Mouse (Mus musculus): ENCODE measurements around the gene Sik3.
"Not testable (repeated sequence)": the region's sequence is repeated elsewhere in the genome, so short reads cannot be mapped to it uniquely, and the experiment has no call there.

Sik3 gene

DNA sequence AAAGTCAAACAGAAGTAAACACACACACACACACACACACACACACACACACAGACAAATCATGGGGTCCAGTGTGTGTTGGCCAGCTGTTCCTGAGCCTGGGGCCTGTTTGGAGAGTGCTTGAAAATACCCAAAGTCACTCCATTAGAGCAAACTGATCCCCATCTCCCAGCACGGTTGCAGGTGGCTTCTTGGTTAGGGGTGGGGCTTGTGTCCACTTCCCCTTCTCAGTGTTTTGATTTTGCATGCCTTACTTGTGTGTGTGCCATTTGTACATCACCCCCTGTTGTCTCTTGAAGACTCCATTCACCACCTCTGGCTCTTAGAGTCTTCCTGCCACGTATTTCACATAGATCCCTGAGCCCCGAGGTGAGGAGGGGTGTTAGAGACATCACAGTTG, 45.4 kb downstream of the Sik3 start:
- no peak for DNase-seq (ENCODE audit: low spot score)

DNA sequence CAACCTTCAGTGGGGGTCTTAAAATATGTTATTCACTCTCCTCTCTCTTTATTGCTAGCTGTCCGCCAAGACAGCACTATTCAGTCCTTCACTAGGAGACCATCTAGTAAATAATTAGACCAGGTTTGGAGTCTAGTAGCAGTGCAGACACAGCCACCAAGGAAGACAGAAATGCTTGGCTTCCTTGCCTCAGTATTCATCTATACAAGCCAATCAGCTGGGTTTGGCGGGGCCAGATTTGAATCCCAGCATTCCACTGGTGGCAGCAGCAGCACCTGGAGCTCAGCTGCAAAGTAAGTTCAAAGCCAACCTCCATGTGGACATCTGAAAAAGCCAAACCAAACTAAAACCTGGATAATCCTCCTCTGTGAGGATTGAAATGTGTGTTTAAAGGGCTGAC, 47.6 kb downstream of the Sik3 start:
- DNase-seq (ENCODE audit: low spot score) = no peak

- no peak for DNase-seq (ENCODE audit: low spot score)
Observed at GRCm38 (mm10) chr9:46061696-46062425, 49.2 kb downstream of the Sik3 start.

DNA sequence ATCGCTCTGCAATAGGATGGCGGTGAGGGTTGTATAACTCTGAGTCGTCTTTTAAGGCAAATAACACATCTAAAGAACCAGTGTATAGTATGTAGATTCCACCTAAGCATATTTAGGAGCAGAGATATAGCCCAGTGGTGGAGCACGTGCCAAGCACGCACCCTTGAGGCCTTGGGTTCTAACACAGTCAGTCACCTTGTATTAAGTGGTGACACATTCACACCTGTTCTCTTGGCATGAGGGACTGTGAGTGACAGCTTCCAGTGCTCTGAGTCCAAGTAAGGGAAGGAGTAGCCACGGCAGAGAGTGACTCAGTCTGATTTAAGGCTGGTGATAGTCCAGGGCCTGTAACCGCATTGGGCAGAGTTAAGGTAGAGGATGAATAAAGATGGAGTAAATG, 51.7 kb downstream of the Sik3 start:
- no peak for DNase-seq (ENCODE audit: low spot score)

DNA sequence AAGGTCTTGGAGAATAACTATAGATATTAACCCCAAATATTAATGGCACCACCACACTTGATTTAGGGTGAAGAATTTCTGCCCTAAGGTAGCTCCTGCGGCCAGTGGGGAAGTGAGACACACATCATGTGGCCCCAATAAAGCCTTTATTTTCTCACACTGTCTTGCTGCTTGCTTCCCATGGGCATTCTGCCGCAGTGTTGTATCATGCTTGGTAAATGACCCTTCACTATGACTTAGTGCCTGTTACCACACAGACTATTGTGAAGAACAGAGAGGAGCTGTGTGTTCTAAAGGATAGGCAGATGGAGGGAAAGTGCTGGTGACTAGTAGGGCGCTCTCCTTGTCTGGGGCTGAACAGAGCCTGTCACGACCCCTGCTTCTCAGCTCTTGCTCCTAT, 54.1 kb downstream of the Sik3 start:
- DNase-seq (ENCODE audit: low spot score) = no peak

DNA sequence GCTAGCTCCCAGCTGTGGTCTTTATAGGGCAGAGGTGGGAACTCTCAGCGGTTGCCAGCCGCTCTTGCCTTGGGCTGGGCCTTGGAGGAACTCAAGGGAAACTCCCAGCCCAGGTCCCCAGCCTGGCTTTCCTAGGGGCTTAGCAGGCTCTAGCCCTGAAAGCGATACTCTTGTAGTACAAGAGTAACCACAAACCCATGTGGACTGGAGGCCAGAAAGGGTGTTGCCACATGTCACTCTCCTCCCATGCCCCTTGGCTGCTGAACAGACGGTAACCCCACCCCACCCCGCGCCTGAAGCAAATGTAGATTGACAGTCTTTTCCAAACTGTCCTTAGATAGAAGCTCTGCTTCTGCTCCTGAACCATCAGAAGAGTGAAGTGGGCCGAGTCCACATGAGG, 55.1 kb downstream of the Sik3 start:
- DNase-seq (ENCODE audit: low spot score) = no peak

DNA sequence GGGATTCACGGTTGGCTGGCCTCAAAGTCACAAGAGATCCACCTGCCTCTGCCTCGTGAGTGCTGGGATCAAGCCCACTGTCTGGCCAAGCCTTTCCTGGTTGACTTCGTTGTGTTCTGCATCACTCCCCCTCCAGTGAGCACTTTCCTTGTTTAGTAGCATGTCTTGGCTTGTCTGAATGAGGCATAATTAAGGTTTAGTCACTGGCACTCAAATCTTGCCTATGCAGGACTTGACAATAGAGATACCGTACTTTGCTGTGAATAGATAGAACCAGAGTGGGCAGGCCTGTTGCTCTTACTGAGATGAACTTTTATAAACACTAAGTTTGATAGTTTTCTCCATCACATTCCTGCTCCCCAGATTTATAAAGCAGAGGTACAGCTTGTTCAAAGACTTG, 56.4 kb downstream of the Sik3 start:
- DNase-seq (ENCODE audit: low spot score) = no peak

GRCm38 (mm10) chr9:46072101-46072835, 59.6 kb downstream of the Sik3 start:
- no peak for DNase-seq (ENCODE audit: low spot score)

- no peak for DNase-seq (ENCODE audit: low spot score)
Observed at GRCm38 (mm10) chr9:46073443-46073842, 60.8 kb downstream of the Sik3 start.

DNA sequence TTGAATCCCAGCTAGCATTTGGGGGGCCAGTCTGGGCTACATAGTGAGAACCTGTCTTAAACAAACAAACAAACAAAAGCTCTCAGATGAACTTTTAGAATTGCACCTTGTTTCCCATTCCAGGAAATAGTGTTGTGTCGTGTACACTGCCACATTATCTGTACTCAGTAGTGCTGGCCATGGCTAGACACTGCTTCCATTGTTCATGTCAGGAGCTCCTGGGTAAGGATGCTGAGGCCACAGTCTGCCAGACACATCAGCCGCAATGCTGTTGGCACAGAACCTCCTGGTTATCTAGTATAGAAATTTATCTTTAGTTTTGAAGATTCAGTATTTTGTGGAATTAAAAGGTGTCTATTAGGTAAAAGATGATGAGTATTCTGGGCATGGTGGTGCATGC, 63.0 kb downstream of the Sik3 start:
- no peak for DNase-seq (ENCODE audit: low spot score)

DNA sequence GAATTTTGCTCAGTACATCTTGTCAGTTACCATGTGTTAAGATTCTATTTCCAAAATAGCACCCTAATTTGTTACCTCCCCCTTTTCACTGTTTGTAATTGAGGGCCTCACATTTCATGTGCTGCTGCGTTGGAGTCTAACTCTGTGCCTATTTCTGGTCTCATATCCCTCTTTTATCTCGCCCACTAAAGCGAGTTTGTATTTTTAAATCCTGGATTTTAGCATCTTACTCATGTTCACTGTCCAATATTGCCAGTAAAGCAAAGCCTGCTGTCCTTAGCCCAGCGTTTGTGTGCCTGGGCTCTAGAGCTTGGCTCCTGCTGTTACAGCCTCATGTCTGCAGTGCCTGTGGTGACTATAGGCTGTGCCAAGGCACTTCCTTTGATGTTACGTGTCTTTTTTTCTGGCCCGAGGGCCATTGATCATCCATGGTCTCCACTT, 69.8 kb downstream of the Sik3 start:
- DNase-seq (ENCODE audit: low spot score) = no peak

GRCm38 (mm10) chr9:46083490-46083893, 70.9 kb downstream of the Sik3 start:
- no peak for DNase-seq (ENCODE audit: low spot score)

GRCm38 (mm10) chr9:46085898-46086297, 73.3 kb downstream of the Sik3 start:
- no peak for DNase-seq (ENCODE audit: low spot score)

DNA sequence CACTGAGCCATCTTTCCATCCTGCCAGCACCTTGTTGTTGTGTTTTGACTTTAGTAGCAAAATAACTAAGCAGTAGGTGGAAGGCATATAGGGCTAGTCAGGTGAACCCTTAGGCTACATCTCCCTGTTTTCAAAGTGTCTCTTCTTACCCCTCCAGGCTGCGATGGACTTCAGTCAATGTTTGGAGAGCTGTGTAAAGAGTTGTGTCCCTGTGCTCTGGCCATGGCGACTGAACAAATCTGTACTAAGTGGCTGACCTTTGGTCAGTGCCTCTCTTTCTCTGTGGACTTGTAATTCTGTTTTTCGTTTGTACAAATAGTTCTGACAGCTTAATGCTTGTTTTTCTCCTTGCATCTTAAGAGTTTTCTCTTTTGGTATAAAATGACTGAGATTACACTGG, 74.2 kb downstream of the Sik3 start:
- DNase-seq (ENCODE audit: low spot score) = no peak

- DNase-seq (ENCODE audit: low spot score) = no peak
Observed at GRCm38 (mm10) chr9:46087461-46087860, 74.8 kb downstream of the Sik3 start.

- no peak for DNase-seq (ENCODE audit: low spot score)
Observed at GRCm38 (mm10) chr9:46088722-46089121, 76.1 kb downstream of the Sik3 start.

DNA sequence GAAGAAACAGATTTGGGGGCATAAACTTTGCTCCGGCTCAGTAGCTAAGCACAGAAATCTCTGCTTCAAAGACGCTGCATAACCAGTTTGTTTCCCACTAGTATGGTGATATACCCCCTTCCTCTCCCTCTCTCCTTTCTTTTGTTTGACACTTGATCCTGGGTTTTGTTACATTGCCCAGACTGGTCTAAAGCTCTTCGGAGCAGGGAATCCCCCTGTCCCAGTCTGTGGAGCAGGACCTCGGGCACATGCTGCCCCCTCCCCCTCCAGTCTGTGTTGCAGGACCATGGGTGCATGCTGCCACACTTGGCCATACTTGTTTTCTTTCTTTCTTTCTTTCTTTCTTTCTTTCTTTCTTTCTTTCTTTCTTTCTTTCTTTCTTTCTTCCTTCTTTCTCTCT, 77.4 kb downstream of the Sik3 start:
- no peak for DNase-seq (ENCODE audit: low spot score)

- not testable (repeated sequence) for DNase-seq (ENCODE audit: low spot score)
Observed at GRCm38 (mm10) chr9:46091157-46091556, 78.5 kb downstream of the Sik3 start.

- DNase-seq (ENCODE audit: low spot score) = no peak
Observed at GRCm38 (mm10) chr9:46092633-46093032, 80.0 kb downstream of the Sik3 start.

DNA sequence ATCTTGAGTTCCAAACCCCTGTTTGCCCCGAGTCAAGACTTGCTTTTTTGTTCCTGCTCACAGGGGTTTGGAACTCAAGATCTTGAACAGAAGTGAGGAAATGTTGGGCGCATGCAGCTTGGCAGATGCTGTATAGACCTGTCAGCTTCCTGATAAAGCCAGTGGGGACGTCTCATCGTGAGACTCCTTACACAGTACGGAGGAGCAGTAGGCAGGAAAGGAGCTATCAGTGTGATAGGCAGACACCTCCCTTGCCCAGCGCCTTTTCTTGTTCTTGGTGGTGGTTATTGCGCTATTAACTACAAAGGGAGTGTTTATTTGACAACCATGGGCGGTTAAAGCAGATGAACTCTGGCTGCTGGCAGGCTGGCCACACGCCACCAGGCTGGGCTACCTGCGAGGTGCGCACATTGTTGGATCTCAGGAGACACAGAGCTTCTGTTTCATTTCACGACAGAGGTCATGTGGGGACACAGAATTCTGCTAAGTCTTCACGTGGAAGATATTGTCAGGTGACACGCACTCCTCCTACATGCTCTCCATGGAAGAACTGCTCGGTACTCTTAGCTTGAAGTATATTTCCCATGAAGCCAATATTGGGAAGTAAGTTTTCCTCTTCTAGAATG, 85.9 kb downstream of the Sik3 start:
- no peak for DNase-seq (ENCODE audit: low spot score)

DNA sequence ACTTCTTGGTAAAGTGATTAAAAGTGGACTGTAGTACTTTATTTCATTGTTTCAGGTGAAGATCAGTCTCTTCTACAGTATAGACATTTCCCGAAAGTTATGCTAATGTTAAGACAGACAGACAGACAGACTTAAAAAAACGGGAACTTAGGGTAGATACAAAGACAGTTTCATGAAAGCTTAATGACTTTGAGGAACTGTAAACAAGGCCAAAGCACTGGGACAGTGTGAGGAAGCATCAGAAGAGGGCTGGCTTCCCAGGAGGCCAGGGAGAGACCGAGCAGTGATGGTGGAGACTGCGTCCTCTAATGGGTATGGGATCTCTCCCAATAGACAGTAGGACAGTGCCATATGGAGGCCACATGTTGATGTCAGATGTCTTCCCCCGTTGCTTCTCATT, 86.5 kb downstream of the Sik3 start:
- DNase-seq (ENCODE audit: low spot score) = no peak

DNA sequence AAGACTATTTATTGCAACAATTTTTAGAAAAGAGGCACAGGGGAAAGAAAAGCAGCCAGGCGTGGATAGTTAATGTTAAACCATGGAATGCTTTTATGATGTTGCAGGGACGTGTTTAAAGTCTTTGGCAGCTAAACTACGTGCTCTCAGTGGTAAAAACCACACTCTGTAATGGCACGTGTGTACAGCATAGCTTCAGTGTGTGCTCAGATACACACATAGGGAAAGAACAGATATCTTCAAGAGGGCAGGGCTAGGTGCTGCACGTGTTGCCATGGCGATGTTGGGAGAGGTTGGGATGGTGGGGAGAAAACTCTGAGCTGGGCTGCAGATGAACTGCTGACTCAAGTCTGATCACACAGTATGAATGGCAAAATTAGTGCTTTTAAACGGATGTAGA, 90.5 kb downstream of the Sik3 start:
- no peak for DNase-seq (ENCODE audit: low spot score)

DNA sequence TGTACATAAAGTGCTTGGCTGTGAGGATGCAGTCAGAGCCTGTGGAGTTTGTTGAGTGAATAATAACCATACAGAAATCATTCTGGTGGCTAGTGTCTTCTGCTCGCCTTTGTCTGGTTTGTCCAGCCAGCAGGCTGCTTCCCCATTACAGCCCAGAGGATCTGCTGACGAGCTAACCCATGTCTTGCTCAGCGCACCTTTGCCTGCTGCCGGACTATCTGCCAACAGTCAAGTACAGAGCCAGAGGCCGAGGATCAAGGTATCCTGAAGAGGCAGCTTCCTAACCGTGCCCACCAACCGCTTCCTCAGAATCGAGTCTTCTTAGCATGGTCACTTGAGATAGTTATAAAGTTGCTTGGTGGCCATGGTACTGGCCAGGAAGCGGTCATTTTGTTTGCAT, 93.5 kb downstream of the Sik3 start:
- DNase-seq (ENCODE audit: low spot score) = no peak
